Mouse (Mus musculus): Measurements from ENCODE around the gene Mpzl3. TPM values are rescaled to one million over a fixed set of nuclear protein-coding genes. Genes with fewer than 3 reads are reported as not detected.
"Not testable (repeated sequence)": the region's sequence is repeated elsewhere in the genome, so short reads cannot be mapped to it uniquely, and the experiment has no call there.

Gene Mpzl3
- polyA plus RNA-seq, 1 experiment from 2014 or later, result 2.4 TPM

DNA sequence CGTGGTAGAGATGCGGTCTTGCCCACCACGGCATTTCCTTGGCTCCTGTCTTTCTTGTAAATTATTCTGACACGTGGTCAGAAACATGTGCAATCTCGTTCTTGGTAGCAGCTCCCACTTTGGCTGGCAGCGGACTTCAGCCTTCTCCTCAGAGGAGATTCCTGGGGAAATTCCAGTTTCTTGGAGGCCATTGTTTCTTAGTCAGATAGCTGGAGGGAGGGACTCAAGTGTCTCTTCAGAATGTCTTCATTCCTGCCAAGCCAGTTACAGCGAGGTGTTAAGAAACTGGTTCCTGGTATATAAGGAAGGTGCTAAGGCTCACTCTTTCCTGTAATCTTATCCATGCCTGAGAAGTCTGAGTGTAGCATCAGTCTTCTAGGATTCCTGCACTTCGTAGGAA lies 27.6 kb upstream of the Mpzl3 start:
- Histone ChIP-seq H3K4me1 (no peaks in the 10 kb centered on the region), H3K27ac (no peak overlapping the region), H3K27me3 (peaks cover 17% of the 10 kb centered on the region; the same call in 1 of the 2 replicates), H3K9ac (no peak overlapping the region), H3K9me3 (no peaks in the 10 kb centered on the region), H3K36me3 (replicated peaks) (no peaks in the 10 kb centered on the region), H3K4me3 (replicated peaks) (no peak overlapping the region), H3K4me2 (no peak overlapping the region)
- no peak for ATAC-seq (ENCODE audit: low FRiP score)
- WGBS, result 74% methylated on average over 8 of the region's 8 CpGs

DNA sequence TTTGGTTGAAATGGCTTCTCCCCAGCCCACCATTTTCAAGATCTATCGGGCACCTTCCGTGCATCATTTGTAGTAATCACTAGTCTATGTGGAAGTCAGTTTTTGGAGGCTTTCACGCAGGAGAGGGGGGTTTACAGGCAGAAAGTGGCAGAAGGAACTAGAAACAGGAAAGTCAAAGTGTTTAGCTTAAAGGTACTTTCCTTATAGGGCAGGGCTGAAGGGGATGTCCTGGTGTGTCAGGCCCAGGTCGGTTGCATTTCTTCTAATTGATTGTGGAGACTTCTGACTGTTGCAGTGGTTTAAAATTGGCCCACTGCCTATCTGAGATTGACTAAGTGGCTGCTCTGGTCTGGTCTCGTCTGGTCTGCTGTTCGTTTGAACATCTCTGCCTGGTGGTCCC lies 24.6 kb upstream of the Mpzl3 start:
- ATAC-seq (ENCODE audit: low FRiP score), result no peak
- Histone ChIP-seq H3K4me1 (no peaks in the 10 kb centered on the region), H3K4me3 (replicated peaks) (no peak overlapping the region), H3K9me3 (no peaks in the 10 kb centered on the region), H3K27me3 (peaks cover 17% of the 10 kb centered on the region; the same call in 1 of the 2 replicates), H3K27ac (no peak overlapping the region), H3K9ac (no peak overlapping the region), H3K36me3 (replicated peaks) (no peaks in the 10 kb centered on the region), H3K4me2 (no peak overlapping the region)
- WGBS, result 73% methylated on average over 6 of the region's 6 CpGs

DNA sequence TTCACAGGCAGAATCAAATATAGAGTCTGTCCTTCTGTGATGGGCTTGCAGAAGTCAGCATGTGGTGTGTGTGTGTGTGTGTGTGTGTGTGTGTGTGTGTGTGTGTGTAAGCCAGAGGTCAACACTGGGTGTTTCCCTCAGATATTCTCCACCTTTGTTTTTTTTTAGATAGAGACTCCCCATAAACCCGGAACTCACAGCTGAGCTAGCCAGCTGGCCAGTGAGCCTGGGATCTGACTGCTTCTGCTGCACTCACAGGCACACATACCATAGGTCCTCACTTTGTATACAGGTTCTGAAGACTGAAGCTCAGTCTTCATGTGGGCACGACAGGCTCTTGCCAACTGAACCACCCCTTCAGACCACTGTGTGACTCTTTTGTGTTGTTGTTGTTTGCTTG lies 22.7 kb upstream of the Mpzl3 start:
- H3K36me3 ChIP-seq (replicated peaks), result no peaks in the 10 kb centered on the region
- no peak for ATAC-seq (ENCODE audit: low FRiP score)
- H3K27me3 ChIP-seq, result peaks cover 12% of the 10 kb centered on the region
- H3K4me1 ChIP-seq, result no peaks in the 10 kb centered on the region
- H3K4me2 ChIP-seq, result no peak overlapping the region
- H3K27ac ChIP-seq, result no peak overlapping the region
- WGBS, result 72% methylated on average over 2 of the region's 2 CpGs
- H3K9me3 ChIP-seq, result no peaks in the 10 kb centered on the region
- no peak overlapping the region for H3K9ac ChIP-seq
- no peak overlapping the region for H3K4me3 ChIP-seq (replicated peaks)

DNA sequence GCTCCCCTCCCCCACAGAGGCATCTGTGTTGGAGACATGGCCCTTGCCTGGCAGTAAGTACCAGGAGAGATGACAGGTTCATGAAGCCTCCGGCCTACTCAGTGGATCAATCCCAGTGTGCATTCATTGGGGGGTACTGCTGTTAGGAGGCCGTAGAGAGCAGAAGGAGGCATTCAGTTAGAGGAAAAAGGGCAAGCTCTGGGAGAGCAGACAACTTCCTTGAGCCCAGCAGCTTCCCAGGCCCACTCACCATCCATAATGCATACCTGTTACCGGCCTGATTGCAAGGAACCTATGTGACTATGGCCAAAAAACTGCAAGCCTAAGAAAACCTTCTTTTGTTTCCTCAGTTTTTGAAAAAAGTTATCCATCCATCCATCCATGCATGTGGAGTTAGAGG lies 20.5 kb upstream of the Mpzl3 start:
- Histone ChIP-seq H3K9me3 (no peaks in the 10 kb centered on the region), H3K27ac (no peak overlapping the region), H3K4me3 (replicated peaks) (no peak overlapping the region), H3K27me3 (peaks cover 33% of the 10 kb centered on the region), H3K9ac (no peak overlapping the region), H3K4me2 (no peak overlapping the region), H3K4me1 (no peaks in the 10 kb centered on the region), H3K36me3 (replicated peaks) (no peaks in the 10 kb centered on the region)
- WGBS, result 77% methylated on average over 3 of the region's 3 CpGs
- ATAC-seq (ENCODE audit: low FRiP score), result no peak

DNA sequence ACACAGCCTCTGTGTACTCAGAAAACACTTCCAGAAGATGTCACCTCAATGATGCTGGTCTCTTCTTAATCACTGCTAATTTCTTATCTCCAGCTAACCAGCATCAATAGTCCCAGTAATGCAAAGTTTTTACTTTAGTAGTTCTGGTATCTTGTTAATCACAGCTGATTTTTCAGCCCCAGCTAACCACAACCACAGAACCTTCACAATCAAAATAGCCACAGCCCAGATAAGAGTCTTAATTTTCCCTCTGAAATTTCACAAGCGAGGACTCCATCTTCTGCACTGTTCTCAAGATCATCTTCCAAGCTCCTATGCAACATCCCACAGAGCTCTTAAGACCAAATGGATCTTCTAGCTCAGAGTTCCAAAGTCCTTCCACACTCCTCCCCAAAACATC lies 17.2 kb upstream of the Mpzl3 start:
- H3K27ac ChIP-seq; H3K9me3 ChIP-seq; H3K4me3 ChIP-seq (replicated peaks); ATAC-seq (ENCODE audit: low FRiP score); H3K9ac ChIP-seq; H3K4me1 ChIP-seq; H3K4me2 ChIP-seq; H3K36me3 ChIP-seq (replicated peaks): not testable (repeated sequence)
- H3K27me3 ChIP-seq, result peaks cover 54% of the 10 kb centered on the region
- 93% methylated on average over 1 of the region's 1 CpGs for WGBS

DNA sequence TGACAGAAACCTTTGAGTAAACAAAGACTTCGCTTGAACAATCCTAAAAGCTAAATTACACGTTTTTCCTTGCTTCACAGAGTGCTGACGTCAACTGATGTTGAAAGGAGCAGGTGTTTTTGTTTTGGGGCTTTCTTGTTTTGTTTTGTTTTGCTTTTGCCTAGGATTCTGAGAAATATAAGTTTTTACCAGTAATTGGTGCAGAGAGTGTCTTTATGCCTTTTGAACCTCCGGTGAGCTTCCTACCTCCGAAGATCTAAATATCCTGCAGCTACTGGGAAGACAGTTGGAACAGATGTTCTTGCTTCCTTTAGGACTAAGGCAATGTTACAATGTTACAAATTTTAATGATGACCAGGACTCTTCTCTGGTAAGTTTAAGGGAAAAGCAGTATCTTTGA lies 15.5 kb upstream of the Mpzl3 start, which contains the start of gene Mpzl2:
Gene Mpzl2 (plus strand): TSS at position 301 of the 400 bp plus-strand sequence.
- Histone ChIP-seq H3K27ac (no peak within 1 kb of the TSS), H3K4me1 (peaks cover 10% of the 10 kb centered on the region), H3K9ac (no peak within 1 kb of the TSS), H3K4me2 (no peak within 1 kb of the TSS), H3K9me3 (no peaks in the 10 kb centered on the region), H3K4me3 (replicated peaks) (no peak within 1 kb of the TSS), H3K36me3 (replicated peaks) (no peaks in the 10 kb centered on the region), H3K27me3 (peaks cover 71% of the 10 kb centered on the region)
- no peak for ATAC-seq (ENCODE audit: low FRiP score)
- WGBS, result 69% methylated on average over 5 of the region's 5 CpGs

DNA sequence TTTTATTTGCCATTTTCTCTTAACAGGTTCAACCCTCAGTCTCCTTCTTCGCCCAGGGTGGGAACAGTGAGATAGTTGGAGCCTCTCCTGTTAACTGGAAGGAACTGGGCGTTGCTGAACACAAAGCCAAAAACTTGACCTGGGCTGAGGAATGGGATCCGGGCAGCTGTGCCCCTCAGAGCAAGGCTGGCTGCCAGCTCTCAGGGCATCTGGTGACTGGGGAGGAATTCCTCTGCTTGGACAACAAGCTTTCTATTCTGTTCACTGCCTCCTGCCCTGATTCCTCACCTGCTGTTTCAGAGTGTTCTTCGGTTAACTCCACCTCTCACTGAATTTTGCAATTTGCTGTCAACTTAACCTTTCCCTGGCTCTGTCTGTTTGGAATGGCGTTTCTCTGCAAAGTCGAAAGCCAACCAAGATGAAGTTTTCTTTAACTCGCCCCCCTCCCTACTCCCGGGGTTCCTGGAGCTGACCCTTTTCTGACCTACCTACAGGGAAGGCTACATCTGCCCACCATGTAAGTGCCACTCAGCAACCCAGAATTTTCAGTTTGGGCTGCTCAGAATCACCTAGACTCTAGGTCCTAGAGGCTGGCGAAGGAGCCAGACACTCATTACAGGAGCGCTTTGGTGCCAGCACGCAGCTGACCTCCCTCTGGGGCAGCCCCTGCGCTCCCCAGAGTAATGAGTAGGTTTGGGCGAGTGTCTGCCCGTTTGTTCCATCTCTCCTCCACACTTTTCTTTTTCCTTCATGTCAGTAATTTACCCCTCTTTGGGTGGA lies 14.7 kb upstream of the Mpzl3 start:
- H3K27me3 ChIP-seq, result peaks cover 73% of the 10 kb centered on the region
- H3K9ac ChIP-seq, result no peak overlapping the region
- ATAC-seq (ENCODE audit: low FRiP score), result no peak
- H3K27ac ChIP-seq, result no peak overlapping the region
- H3K36me3 ChIP-seq (replicated peaks), result no peaks in the 10 kb centered on the region
- H3K4me1 ChIP-seq, result peaks cover 10% of the 10 kb centered on the region
- H3K4me2 ChIP-seq, result no peak overlapping the region
- no peaks in the 10 kb centered on the region for H3K9me3 ChIP-seq
- 16% methylated on average over 14 of the region's 14 CpGs for WGBS
- no peak overlapping the region for H3K4me3 ChIP-seq (replicated peaks)

DNA sequence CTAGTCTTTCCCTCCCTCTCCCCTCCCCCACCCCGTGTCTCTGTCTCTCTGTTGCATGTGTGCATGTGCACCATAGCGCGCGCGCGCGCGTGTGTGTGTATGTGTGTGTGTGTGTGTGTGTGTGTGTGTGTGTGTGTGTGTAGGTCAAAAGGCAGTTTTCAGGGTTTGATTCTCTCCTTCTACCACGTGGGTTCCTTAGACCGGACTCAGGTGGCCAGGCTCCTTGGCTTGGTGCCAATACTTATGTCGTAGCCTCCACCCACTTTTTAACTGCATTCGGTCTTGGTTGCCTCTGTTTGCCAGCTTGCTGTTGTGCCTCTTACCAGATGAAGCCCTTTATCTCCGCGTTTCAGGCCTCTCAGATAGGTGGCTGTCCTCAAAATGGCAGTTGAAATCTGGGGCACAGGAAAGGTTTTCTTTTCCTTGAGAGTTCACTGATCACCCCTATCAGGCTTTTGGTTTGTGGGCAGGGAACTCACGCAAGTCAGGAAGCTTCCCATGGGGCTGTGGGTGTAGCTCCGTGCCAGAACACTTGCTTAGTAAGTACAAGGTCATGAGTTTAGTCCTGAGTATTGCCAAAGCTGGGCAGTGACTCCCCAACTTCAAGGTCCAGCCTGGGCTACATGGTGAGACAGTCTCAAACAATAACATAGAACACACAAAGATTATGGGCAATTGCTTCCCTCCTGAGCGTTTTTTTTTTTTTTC lies 13.7 kb upstream of the Mpzl3 start:
- no peak overlapping the region for H3K9ac ChIP-seq
- ATAC-seq (ENCODE audit: low FRiP score), result no peak
- H3K4me2 ChIP-seq, result no peak overlapping the region
- H3K4me3 ChIP-seq (replicated peaks), result no peak overlapping the region
- peaks cover 73% of the 10 kb centered on the region for H3K27me3 ChIP-seq
- peaks cover 10% of the 10 kb centered on the region for H3K4me1 ChIP-seq
- 40% methylated on average over 17 of the region's 17 CpGs for WGBS
- no peaks in the 10 kb centered on the region for H3K36me3 ChIP-seq (replicated peaks)
- no peak overlapping the region for H3K27ac ChIP-seq
- H3K9me3 ChIP-seq, result no peaks in the 10 kb centered on the region

DNA sequence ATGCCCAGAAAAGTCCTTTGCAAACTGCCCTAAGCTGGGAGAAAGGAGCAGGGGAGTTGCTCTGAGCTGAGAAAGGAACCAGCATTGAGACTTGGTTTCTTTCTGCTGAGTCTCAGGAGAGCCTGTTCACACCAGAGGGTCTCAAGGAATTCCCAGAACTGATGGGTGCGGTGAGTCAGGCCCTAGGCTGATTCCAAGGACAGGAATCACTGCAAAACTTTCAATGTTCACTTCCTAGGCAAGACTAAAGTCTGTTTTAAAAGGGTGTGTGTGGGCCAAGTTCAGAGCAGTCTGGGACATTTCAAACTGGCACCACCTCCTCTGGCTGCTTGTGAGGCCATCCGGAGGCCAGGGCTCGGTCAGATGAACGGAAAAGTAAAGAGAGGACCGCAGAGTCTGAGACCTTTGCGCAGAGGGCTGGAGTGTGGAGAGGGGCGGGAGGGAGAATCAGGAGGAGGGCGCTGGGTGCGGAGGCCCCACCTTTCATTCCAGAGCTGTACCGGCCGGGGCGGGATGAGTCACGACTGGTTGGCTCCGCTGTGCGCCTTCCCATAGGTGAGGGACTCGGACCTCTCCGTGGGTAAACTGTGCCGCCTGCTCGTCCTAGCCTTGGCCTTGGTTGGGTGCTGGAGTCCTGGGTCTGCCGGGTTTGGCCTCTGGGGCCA lies 12.8 kb upstream of the Mpzl3 start:
- H3K27me3 ChIP-seq, result peaks cover 81% of the 10 kb centered on the region
- no peak overlapping the region for H3K27ac ChIP-seq

DNA sequence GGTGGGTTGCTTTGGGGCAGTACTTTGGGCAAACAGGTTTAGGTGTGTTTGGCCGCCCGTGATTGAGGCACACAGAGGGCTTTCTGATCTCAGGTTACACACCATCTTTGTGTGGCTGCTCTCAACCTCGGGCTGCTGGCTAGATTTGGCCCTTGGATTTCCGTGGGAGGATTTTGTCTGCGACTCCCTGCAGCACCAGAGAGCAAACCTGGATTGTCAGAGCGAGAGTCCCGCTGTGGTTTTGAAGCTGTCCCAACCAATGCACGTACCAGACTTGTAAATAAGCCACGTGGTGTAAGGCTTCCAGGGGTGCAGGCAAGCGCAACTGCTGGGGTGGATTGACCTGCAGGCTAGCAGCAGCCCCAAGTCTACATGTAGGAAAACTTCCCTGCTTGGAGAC lies 12.0 kb upstream of the Mpzl3 start:
- ATAC-seq (ENCODE audit: low FRiP score), result no peak
- H3K36me3 ChIP-seq (replicated peaks), result no peaks in the 10 kb centered on the region
- no peak overlapping the region for H3K4me3 ChIP-seq (replicated peaks)
- 1% methylated on average over 10 of the region's 10 CpGs for WGBS
- H3K4me2 ChIP-seq, result peak overlapping the region; percentile 24
- H3K4me1 ChIP-seq, result peaks cover 10% of the 10 kb centered on the region
- H3K27me3 ChIP-seq, result peaks cover 78% of the 10 kb centered on the region
- no peak overlapping the region for H3K27ac ChIP-seq
- H3K9ac ChIP-seq, result no peak overlapping the region
- no peaks in the 10 kb centered on the region for H3K9me3 ChIP-seq

More for the DNA sequence above, 12.8 kb upstream of the Mpzl3 start:
- peak overlapping the region; percentile 24 for H3K4me2 ChIP-seq
- WGBS, result 1% methylated on average over 20 of the region's 20 CpGs
- no peak for ATAC-seq (ENCODE audit: low FRiP score)
- H3K36me3 ChIP-seq (replicated peaks), result no peaks in the 10 kb centered on the region
- no peak overlapping the region for H3K9ac ChIP-seq
- peaks cover 10% of the 10 kb centered on the region for H3K4me1 ChIP-seq
- H3K4me3 ChIP-seq (replicated peaks), result peak overlapping the region; percentile 12; the same call in 1 of the 2 replicates
- H3K9me3 ChIP-seq, result no peaks in the 10 kb centered on the region

DNA sequence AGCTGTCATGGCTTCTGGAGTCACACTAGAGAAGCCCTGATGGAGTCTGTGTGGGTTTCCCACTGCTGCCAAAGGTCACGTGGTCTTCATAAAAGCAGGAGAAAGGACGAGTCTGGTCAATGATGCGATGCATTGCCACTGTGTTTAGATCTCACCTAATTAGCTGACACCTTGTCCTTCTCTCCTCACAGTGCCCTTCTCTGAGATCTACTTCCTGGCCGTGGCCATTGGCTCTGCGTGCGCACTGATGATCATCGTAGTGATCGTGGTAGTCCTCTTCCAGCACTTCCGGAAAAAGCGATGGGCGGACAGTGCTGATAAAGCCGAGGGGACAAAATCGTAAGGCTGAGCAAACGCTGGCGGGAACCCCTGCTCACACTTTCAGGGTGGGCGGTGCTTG lies 8.0 kb upstream of the Mpzl3 start:
- peaks cover 3% of the 10 kb centered on the region for H3K4me1 ChIP-seq
- no peaks in the 10 kb centered on the region for H3K9me3 ChIP-seq
- no peak overlapping the region for H3K4me2 ChIP-seq
- no peak overlapping the region for H3K4me3 ChIP-seq (replicated peaks)
- peaks cover 50% of the 10 kb centered on the region for H3K27me3 ChIP-seq
- no peak overlapping the region for H3K27ac ChIP-seq
- no peak overlapping the region for H3K9ac ChIP-seq
- WGBS, result 93% methylated on average over 16 of the region's 16 CpGs
- ATAC-seq (ENCODE audit: low FRiP score), result no peak
- no peaks in the 10 kb centered on the region for H3K36me3 ChIP-seq (replicated peaks)

DNA sequence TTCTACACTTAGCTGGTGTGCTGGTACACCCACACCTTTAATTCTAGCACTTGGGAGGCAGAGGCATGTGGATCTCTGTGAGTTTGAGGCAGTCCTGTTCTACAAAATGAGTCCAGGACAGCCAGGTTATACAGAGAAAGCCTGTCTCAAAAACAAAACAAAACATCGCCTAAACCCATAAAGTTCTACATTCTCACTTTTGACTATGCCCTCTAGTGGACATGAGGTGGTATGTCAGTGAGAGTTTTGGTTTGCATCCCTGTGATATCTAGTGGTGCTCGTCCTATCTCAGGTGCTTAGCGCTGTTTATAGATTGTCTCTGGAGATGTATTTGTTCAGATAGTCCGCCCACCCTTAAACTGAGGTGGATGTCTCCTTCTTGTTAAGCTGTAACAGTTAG lies 6.5 kb upstream of the Mpzl3 start:
- Histone ChIP-seq H3K36me3 (replicated peaks) (no peaks in the 10 kb centered on the region), H3K27ac (no peak overlapping the region), H3K27me3 (peaks cover 41% of the 10 kb centered on the region), H3K9me3 (no peaks in the 10 kb centered on the region), H3K4me3 (replicated peaks) (no peak overlapping the region), H3K4me1 (no peaks in the 10 kb centered on the region), H3K4me2 (no peak overlapping the region), H3K9ac (no peak overlapping the region)
- 25% methylated on average over 4 of the region's 4 CpGs for WGBS
- no peak for ATAC-seq (ENCODE audit: low FRiP score)
